Mouse (Mus musculus) spleen, postnatal 14 days (tissue): Measurements from ENCODE around the gene Gm4981.
"Not testable (repeated sequence)": the region's sequence is repeated elsewhere in the genome, so short reads cannot be mapped to it uniquely, and the experiment has no call there.

Experiments
- DNase-seq, 2 experiments: peaks; one replicate each; pipeline ENCODE4 v3.0.0; 2021 to 2022; ENCODE audit warnings: low spot score in 2 of 2

Gene Gm4981

DNA sequence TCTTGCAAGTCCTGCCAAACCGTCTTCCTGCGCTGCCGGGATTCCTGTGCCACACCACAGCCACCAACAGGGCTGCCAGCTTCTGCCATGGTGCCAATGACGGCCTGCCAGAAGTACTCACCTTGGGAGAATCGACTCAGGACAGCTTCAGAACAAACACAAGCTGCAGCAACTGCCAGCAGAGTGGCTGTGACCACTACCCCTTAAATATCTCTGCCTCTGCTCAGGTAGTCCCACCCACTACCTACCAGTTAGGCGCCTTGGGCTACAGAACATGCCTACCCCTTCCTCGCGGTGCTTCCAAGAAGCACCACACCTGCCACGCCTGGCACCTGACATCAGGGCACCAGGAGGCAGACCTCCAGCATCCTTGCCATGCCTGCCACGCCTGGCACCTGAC, at the start of gene Gm4981:
Gene Gm4981, minus strand, starts transcription at position 89 of the 400 bp plus-strand sequence.
- DNase-seq, result no peak

DNA sequence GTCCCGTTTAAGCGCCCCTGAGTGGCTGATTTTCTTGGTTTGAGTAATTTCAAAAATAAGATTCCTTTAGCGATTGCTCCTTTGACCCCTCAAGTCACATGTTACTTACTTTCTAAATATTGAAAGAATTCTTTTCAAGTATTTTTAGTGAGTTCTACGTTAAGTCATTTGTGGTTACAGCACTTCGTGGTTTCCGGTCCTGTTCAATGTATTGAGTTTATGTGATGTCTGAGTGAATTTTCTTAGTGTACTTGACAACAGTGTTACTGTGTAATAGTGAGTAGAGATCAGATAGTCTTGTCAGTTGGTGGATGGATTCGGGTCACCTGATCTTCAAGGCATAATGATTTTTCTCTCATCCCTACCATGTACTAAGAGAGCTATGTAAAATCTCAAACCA, 45.7 kb upstream of the Gm4981 start:
- DNase-seq, result no peak

DNA sequence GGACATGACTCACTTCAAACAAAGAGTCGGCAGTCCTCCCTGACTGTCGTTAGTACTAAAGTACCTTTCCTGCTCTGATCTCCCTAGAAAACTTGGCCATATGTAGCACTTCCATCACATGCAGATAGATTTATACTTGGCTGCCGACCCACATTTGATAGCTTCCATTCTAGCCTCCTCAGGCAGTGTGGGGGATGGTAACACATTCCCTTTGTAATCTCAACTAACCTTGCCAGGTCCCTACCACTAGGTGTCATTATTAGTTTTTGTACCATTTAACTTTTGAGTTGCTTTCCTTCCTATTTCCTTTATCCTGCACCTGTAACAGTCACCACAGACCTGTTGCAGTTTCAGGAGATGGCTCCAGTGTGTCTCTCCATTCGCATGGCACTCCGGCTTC, 22.0 kb upstream of the Gm4981 start:
- DNase-seq, result no peak

DNA sequence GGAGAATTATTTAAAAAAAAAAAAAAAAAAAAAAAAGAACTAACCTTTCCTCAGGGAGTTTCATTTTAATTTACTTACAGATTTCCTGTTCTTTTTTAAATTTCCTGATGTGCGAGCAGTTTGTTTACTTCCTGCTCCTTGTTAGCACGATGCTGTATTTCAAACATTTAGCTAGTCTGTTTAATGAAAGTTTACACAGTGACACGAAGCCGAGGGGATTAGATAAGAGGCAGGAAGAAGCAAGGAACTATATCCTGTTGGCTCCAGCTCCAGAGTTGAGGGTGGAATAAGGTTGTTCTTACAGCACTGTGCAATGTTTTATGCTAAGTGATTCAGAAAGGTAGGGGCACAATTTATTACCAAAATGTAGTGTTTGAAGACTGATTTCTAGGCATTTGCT, 19.5 kb upstream of the Gm4981 start:
- no peak for DNase-seq

DNA sequence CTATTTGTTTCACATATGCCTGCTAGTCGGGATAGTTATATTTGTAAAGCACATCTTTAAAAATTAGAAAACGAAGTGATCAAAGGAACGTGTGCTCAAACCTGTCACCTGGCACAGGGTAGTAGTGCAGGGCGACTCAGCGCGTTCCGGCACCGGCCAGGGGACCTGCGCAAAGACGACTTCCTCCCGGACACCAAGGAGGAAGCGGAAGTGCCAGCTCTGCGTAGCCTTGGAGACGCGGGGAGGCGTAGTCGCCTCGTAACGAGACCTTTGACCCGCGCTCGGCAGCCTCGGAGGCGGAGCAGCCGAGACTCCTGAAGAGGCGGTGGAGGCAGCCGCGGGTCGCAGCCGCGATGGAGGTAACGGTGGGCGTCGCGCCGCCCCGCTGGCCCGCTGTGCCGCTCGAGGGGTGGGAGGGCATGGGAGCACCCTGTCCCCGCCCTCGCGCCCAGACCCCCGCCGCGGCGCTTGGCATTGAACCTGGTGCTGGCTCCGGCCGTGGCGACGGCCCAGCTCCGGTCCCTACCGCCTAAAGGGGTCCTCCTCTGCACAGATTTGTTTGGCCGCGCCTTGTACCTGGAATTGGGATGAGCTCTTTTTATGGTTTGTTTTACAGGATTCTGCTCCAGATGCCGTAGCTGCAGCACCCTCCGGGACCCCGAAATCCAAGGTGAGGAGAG, 18.9 kb upstream of the Gm4981 start, which contains the start of gene Gcc2:
Gene Gcc2, plus strand, starts transcription at position 285 of the 680 bp plus-strand sequence.
- DNase-seq, result peak; percentile 81 to 89

DNA sequence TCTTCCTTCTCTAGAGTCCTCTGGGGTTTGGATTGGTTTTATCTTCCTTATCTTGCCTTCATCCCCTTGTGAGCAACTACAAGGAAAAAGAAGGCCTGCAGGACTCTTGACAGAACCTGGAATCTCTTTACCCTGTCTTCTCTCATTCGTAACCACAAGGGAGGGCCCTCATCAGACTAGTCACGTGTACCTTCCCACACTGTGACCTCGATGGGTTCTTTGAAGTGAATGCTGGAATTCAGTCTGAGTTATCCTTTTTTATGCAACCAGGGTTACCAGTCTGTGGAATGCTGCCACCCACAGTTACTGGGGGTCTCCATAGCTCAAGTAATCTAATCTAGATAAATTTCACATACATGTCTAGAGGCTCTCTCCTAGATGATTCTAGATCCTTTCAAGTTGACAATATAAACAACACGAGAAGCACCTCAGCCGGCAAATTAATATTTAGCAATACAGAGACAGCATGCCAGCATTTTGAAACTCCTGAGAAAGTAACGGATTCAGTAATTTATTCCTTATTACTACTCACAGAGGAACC, 18.2 kb upstream of the Gm4981 start:
- DNase-seq, result no peak

DNA sequence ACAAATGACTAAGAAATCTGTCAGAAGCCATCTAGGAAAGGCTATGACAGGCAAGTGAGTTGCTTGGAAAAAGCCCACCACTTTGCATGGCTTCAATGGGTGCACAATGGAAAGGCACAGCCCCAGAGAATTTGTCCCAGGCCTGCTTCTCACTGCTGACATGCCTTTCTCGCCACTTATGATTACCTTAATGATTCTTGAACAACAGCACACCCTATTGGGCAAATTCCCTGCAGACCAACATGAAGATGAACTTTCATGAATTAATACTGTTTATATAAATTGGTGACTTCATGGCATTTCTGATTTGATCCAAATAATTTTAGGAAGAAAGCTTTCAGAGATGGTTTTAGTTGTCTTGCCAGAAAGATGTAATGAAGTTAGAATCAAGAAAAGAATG, 13.0 kb upstream of the Gm4981 start:
- DNase-seq, result no peak

DNA sequence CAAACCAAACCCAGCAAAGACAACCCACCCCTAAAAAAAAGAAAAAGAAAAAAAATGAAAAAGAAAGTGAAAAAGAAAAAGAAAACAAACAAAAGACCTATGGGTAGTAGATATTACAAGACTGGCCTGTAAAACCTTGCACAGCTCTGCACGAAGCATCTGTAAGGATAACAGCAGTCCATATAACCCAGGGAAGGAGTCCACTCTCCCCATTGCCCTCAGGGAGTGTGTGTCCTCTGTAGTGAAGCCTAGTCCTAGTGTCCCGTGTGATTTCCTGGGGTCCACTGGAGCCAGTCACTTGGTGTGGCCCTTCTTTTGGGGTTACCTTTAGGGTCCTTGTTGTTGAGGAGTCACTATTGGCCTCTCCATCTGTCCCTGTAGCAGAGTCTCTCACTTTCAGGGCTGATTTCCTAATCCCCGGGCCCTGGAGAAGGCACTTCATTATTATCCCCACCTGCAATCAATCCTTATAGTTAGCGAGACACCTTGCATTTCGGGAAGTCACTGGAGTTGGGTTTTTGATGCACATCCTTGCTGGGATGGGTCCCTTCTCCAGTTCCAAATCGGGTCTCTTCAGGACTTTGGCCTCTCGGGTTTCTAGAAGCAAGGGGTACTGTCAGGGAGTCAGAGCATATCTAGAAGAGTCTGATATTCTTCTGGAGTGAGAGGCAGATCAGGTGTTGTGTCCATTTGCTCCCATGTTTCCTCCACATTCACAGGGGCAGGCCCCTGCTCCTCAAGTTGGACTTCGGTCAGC, 2.7 kb upstream of the Gm4981 start:
- peak; percentile 57 to 62 for DNase-seq

DNA sequence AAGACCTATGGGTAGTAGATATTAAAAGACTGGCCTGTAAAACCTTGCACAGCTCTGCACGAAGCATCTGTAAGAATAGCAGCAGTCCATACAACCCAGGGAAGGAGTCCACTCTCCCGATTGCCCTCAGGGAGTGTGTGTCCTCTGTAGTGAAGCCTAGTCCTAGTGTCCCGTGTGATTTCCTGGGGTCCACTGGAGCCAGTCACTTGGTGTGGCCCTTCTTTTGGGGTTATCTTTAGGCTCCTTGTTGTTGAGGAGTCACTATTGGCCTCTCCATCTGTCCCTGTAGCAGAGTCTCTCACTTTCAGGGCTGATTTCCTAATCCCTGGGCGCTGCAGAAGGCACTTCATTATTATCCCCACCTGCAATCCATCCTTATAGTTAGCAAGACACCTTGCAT, 1.5 kb downstream of the Gm4981 start:
- not testable (repeated sequence) for DNase-seq

DNA sequence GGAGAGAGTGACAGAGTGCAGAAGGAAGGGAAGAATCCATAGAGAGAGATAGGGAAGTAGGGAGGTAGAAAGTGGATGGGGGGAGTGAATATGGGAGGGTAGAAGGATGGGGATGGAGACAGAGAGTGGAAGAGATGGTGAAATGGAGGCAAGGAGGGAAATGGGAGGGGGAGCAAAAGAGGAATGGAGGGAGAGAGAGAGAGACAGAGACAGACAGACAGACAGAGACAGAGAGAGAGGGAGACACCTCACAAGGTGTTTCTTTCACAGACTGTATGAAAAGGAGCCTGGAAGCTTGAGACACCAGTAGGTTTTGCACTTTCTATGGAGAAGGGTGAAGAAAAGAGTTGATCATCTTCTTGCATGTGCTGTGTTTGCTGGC, 2.8 kb downstream of the Gm4981 start:
- not testable (repeated sequence) for DNase-seq

DNA sequence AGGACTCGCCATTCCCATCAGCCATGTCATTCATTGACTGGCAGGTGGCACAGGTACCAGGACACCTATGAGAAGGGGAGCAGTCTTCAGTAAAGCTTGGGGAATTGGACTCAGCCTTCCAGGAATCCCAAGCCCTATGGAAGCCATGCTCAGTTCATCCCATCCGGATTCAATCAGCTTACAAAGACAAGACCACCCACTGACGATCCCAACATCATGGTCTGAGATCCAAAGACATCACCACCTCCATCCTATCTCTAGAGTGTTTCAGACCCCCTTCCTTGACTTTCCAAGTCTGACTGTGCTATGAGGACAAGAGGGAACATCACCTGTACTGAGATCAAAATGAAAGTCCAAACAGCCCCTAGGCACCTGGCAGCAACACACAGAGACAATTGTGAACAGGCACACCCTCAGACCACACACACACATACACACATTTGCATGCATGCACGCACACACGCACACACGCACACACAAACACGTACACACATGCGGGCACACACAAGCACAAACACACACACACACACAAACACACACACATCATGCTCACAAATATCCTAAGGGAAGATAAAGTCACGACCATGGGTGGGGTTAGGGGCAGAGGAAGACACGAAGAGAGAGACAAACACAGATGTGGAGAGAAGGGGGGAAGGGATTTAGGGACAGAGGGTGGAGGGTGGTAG, 3.3 kb downstream of the Gm4981 start:
- DNase-seq, result peak in 1 of 2 experiments; percentile 51

DNA sequence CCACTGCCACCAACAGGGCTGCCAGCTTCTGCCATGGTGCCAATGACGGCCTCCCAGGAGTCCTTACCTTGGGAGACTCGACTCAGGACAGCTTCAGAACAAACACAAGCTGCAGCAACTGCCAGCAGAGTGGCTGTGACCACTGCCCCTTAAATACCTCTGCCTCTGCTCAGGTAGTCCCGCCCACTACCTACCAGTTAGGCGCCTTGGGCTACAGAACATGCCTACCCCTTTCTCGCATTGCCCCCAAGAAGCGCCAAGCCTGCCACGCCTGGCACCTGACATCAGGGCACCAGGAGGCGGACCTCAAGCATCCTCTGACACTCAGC, 3.9 kb downstream of the Gm4981 start, which contains the start of gene Duxf3:
Gene Duxf3, minus strand, starts transcription at position 35 of the 329 bp plus-strand sequence.
- DNase-seq, result not testable (repeated sequence)

DNA sequence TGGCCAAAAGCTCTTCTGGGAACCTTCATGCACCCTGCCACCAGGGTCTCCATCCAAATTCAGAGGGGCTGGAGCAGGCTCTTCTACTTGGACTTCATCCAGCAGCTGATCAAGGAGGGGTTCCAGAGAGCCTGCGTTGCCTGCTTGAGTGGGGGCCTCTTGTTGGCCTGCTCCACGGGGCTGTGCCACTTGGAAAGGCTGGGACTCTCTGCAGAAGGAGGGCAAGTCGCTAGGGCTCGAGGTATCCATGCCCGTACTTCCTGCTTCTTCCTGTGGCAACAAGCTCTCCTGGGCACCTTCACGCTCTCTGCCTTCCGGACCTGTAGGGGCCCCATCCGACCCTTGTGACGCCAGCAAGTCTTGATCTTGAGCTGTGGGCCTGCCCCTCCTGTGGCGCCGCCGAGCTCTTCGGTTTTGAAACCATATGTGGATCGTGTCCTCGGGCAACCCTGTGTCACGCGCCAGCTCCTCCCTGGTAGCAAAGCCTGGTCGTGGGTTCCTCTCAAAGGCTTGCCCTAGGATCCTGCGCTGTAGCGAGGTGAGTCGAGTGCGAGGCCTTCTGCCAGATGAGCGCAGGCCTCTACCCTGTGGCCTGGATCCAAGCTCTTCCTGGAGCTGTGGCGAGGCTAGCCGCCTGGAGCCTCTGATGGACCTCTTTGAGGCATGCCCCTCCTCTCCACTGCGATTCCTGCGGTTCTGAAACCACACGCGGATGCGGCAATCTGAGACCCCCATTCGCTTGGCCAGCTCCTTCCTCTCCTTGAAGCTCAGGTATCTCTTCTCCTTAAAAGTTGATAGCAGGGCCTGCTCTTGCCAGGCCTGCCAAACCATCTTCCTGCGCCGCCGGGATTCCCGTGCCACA, 4.5 kb downstream of the Gm4981 start:
- DNase-seq, result peak; percentile 77 to 88

DNA sequence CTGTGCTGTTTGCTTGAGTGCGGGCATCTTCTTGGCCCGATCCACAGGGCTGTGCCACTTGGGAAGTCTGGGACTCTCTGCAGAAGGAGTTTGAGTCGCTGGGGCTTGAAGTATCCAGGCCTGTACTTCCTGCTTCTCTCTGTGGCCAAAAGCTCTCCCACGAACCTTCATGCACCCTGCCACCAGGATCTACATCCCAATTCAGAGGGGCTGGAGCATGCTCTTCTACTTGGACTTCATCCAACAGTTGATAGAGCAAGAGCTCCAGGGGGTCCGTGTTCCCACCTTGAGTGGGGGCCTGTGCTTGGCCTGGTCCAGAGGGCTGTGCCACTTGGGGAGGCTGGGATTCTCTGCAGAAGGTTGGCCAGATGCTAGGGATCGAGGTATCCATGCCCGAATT, 5.4 kb downstream of the Gm4981 start:
- peak in 1 of 2 experiments; percentile 57 for DNase-seq

DNA sequence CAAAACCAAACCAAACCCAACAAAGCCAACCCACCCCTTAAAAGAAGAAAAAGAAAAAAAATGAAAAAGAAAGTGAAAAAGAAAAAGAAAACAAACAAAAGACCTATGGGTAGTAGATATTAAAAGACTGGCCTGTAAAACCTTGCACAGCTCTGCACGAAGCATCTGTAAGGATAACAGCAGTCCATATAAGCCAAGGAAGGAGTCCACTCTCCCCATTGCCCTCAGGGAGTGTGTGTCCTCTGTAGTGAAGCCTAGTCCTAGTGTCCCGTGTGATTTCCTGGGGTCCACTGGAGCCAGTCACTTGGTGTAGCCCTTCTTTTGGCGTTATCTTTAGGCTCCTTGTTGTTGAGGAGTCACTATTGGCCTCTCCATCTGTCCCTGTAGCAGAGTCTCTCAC, 6.5 kb downstream of the Gm4981 start:
- DNase-seq, result not testable (repeated sequence)

DNA sequence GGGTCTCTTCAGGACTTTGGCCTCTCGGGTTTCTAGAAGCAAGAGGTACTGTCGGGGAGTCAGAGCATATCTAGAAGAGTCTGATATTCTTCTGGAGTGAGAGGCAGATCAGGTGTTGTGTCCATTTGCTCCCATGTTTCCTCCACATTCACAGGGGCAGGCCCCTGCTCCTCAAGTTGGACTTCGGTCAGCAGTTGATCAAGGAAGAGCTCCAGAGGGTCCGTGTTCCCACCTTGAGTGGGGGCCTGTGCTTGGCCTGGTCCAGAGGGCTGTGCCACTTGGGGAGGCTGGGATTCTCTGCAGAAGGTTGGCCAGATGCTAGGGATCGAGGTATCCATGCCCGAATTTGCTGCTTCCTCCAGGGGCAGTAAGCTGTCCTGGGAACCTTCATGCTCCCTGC, 8.7 kb downstream of the Gm4981 start:
- not testable (repeated sequence) for DNase-seq

DNA sequence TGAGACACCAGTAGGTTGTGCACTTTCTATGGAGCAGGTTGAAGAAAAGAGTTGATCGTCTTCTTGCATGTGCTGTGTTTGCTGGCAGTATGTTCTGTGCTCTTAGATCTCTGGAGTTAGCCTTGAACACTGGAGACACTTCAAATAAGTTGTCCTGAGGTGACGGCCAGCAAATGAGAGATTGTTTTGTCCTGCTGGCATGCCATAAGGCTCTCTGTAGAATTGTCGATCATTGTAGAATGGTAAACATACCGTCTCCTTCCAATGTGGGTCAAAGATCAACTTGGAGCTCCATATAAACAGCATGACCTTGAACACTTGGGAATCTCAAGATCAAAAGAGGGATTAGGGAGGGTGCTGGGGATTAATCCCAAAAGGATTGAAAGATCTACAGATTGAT, 10.1 kb downstream of the Gm4981 start:
- not testable (repeated sequence) for DNase-seq

DNA sequence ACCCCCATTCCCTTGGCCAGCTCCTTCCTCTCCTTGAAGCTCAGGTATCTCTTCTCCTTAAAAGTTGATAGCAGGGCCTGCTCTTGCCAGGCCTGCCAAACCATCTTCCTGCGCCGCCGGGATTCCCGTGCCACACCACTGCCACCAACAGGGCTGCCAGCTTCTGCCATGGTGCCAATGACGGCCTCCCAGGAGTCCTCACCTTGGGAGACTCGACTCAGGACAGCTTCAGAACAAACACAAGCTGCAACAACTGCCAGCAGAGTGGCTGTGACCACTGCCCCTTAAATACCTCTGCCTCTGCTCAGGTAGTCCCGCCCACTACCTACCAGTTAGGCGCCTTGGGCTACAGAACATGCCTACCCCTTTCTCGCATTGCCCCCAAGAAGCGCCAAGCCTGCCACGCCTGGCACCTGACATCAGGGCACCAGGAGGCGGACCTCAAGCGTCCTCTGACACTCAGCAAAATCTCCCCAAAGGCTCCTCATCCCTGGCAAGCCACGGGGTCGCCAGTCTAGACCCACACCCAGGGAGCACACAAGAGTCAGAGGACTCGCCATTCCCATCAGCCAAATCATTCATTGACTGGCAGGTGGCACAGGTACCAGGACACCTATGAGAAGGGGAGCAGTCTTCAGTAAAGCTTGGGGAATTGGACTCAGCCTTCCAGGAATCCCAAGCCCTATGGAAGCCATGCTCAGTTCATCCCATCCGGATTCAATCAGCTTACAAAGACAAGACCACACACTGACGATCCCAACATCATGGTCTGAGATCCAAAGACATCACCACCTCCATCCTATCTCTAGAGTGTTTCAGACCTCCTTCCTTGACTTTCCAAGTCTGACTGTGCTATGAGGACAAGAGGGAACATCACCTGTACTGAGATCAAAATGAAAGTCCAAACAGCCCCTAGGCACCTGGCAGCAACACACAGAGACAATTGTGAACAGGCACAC, 11.4 kb downstream of the Gm4981 start, which contains the start of gene AW822073:
Gene AW822073, minus strand, starts transcription at position 104 of the 959 bp plus-strand sequence.
- peak in 1 of 2 experiments; percentile 63 for DNase-seq

DNA sequence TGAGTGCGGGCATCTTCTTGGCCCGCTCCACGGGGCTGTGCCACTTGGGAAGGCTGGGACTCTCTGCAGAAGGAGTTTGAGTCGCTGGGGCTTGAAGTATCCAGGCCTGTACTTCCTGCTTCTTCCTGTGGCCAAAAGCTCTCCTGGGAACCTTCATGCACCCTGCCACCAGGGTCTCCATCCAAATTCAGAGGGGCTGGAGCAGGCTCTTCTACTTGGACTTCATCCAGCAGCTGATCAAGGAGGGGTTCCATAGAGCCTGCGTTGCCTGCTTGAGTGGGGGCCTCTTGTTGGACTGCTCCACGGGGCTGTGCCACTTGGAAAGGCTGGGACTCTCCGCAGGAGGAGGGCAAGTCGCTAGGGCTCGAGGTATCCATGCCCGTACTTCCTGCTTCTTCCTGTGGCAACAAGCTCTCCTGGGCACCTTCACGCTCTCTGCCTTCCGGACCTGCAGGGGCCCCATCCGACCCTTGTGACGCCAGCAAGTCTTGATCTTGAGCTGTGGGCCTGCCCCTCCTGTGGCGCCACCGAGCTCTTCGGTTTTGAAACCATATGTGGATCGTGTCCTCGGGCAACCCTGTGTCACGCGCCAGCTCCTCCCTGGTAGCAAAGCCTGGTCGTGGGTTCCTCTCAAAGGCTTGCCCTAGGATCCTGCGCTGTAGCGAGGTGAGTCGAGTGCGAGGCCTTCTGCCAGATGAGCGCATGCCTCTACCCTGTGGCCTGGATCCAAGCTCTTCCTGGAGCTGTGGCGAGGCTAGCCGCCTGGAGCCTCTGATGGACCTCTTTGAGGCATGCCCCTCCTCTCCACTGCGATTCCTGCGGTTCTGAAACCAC, 12.3 kb downstream of the Gm4981 start:
- peak; percentile 72 to 79 for DNase-seq
